Mouse (Mus musculus) telencephalon, adult 2 months (tissue): ENCODE results near the gene Gm19935.

Experiments
- DNase-seq: peaks from one replicate; pipeline ENCODE4 v3.0.0-alpha.2; 2011; ENCODE audit warnings: low read depth, low spot score

Gm19935 gene

DNA sequence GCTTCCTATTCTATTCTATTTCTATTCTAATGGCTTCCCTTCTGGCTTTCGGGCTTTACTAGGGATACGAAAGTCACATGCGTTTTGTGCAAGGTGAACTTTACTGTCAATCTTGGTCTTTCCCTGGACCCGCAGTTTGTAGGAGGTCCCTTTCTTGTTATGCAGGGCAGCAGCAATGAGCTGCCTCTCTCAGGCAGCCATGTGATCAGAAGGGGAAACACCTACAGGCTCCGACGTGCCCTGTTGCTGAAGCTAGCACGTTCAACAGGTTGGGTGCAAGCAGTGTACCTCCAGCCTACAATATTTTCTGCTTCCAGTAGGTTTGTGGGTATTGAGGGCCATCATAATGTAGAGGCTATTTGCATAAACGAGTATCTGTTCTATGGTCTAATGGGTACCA lies 13.8 kb upstream of the Gm19935 start:
- no peak for DNase-seq

- DNase-seq, result no peak
Observed at GRCm38 (mm10) chr8:90829825-90830224, 12.6 kb upstream of the Gm19935 start.

DNA sequence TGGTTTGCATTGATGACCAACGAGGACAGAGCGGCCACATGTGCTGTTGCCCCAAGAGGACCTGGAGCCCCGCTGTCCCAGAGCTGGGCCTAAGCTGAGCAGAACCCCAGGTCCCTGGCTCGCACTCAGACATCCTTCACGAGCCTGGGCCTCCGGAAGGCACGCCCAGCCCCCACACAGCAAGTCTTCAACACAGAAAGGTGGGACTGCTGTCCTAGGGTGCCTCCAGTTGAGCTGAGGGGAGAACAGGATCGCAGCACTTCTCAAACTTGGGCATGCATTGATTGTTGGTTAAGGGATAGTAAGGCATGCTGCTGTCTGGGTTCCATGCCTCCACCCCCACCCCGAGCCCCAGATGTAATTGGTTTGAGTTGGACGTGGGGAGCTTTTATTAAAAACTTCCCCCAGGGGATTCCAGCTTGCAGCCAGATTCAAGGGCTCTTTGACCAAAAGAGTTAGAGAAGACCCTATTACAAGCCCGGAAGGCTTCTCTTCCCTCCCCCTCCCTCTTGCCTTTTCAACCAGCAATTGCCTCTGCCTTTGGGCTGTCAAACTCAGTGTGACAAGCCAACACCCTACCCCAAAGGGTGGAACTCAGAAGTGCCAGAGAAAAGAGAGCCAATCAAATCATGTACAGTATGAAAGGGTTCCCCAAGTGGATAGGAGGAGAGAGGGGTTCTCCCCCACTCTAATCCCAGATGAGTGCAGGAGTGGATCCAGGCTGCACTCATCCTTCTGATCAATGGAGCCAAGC lies 12.0 kb upstream of the Gm19935 start:
- peak; percentile 62 for DNase-seq

DNA sequence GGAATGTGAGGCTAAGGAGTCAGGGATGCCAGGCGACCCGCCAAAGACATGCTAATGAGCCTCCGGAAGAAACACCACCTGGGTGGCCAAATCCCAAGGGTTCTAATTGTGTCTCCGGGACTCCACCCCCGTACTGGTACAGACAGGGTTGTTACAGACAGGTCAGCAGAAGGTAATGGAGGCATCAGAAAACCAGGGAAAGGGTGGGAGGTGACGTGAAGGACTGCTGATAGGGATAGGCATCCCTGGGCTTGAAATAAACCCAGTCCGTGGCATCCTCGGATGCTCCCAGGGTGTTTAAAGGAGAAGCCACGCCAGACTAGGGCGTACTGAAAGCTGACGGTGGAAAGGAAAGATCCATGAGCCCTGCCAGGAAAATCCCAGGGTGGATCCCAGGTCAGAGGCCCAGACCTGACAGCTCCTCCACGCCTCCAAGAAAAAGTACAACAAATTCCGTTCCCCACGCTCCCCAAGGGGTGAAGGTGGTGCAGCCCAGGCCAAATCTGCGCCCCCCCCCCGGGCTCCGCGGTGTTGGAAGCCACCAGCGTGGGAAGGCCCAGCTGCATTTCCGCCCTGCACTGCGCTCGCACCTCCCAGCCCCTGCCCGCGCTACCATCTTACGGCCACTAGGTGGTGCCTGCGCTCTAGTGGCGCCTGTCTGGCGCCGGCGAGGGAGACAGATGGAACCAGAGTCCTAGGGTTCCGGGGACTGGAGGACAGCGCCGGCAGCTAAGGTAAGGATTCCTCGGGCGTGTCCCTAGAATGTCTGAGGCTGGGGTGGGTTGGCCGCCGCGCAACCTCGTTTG lies 11.2 kb upstream of the Gm19935 start, which contains the start of gene Chd9:
TSS of gene Chd9 (plus strand) at position 172 of the 806 bp plus-strand sequence.
- peak; percentile 82 for DNase-seq

- no peak for DNase-seq
Observed at GRCm38 (mm10) chr8:90825459-90825871, 8.3 kb upstream of the Gm19935 start.

- no peak for DNase-seq
Observed at GRCm38 (mm10) chr8:90822443-90822842, 5.2 kb upstream of the Gm19935 start.

GRCm38 (mm10) chr8:90820321-90820696 lies 3.1 kb upstream of the Gm19935 start:
- no peak for DNase-seq

GRCm38 (mm10) chr8:90819561-90820320 lies 2.5 kb upstream of the Gm19935 start:
- DNase-seq, result no peak

- DNase-seq, result no peak
Observed at GRCm38 (mm10) chr8:90816061-90816882, 921 bp downstream of the Gm19935 start.

DNA sequence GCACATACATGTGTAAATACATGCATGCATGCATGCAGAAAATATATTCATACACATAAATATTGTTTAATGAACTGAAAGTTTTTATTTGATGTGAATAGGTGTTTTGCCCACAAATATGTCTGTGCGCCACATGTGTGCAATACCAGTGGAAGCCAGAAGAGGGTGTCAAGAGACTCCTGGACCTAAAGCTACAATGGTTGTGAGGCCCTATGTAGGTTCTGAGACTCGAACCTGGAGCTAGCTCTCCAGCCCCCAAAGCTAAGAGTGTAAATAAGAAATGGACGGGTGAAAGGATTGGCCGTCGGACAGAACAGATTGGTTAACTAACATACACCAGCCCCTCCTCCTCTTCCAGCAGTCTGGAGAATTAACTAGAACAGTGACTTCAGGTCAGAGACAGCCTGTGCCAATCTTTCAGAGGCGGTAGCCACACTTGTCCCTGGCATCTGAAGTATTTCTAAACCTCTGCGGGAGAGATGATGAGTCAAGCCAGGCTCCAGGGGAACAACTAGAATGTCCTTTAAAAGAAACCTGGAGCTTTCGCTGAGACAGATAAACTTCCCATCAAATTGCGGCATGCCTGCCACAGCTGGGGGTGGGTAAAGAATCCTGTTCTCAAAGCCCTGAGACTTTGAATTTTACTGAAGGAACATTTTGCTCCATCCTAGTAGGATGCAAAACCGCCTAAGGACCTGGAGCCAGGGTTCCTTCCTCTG lies 3.4 kb downstream of the Gm19935 start:
- no peak for DNase-seq

DNA sequence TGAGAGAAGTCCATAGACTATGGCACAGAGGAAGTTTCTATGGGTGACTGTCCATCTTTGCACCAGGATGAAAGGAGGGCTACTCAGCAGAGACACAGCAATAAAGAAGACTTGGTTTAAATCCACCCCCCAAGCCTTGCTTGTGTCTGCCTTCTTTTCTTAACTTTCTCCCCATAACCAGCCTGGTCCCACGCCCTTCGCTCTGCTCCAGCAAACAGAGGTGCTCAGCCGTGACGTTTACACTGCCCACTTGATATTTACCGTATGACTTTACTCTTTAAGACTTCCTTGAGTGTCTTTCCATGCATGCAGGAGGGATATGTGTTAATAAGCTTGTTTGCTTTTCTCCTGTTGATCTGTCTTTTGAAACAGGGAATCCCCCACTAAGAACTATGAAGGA lies 17.7 kb downstream of the Gm19935 start:
- no peak for DNase-seq

DNA sequence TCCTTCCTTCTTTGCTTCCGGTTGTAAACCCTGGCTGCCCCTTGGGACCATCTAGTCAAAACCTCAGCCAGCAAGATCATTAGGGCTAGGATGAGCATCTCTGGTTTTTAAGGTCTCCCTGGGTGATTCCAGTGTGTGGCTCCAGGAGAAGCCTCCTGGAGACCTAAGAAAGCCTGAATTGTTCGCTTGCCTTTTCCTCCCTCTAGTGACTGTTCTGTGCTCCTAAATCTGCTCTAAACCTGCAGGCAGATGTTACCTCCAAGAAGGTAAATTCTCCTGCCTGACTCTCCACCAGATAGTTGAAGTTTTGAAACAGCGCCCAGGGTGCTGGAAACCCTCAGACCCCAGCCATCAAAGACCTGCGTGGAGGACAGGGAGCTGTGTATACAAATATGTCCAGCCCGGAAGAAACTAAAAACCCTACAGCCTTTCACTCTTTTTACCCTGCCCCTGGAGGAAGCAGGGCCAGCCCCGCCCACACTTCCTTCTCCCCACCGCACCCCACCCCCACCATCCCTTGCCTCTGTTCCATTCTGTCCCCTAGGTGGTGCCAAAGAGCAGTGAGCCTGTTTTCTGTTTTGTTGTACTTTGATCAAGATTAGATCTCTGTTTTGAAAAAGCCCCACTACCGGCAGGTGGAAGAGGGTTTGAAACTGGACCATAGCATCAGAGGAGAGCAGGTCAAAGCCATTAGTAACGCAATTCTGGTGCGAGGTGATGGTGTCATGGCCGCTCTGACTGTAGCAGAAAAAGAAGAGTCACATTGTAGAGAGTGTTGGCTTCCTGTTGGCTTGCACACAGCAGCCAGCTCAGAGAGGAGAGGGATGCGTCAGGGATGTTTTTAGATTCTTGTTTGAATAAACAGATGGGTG lies 22.0 kb downstream of the Gm19935 start:
- no peak for DNase-seq

- DNase-seq, result peak; percentile 52
Observed at GRCm38 (mm10) chr8:90793710-90794109, 23.5 kb downstream of the Gm19935 start.

DNA sequence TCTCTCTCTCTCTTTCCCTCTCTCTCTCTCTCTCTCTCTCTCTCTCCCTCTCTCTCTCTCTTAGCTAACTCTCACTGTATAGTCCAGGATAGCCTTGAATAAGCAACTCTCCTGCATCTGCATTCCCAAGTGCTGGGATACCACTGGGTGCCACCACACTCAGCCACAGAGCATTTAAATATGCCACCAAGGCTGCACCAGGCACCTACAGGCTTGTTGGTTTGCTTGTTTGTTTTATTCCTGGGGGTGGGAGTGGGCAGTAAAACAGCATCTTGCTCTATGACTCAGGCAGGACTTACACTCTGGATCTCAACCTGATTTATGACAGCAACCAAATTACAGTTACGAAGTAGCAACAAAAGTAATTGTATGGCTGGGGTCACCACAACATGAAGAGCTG lies 25.6 kb downstream of the Gm19935 start:
- DNase-seq, result no peak

DNA sequence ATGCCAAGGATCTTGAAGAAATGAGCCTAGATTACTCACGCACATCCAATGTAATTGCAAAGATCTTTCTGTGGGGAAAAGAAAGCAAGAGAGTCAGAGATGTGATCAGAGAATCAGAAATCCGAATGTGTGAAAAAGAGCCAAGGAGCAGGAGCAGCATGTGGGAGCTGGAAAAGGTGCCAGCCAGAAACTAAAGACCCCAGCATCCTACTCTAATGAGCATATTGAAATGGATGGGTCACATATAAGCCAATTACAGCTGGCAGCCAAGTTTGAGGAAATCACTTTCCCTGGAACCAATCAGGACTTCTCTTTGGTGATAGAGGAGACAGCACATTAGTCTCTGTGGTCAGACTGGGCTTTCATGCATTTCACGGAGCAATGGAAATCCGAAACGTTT lies 47.4 kb downstream of the Gm19935 start:
- no peak for DNase-seq
